Mouse (Mus musculus): ENCODE measurements around the gene Ftl1.

DNA sequence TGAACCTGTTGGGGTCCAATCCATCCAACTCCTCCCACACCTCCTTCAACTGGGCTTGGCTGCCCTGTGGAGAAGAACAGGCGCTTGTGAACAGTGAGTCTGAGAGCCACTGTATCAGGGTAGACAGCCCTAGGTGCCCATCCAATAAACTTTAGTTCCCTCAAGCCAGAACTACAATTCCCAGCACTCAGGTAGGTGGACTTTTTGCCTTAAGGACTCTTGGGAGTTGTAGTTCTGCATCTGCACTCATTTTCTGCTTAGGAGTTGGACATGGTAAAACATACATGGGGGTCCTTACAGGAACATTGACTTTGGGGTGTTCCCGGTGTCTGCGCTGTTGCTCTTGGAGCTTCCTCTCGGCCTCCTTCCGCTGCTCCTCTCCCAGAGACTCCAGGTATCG lies 38.7 kb upstream of the Ftl1 start:
- TF ChIP-seq CTCF (conservative IDR thresholded peaks at IDR 0.05; ENCODE audit: low read length) = no peak
- TF ChIP-seq NANOG (IDR thresholded peaks at IDR 0.05; ENCODE audit: borderline replicate concordance, low read length) = no peak
- TF ChIP-seq POU5F1 (IDR thresholded peaks at IDR 0.05; ENCODE audit: borderline replicate concordance, low read length) = no peak

All from E14TG2a.4 (cell line).